Mouse (Mus musculus): Measurements from ENCODE around the gene Il18. TPM values are rescaled to one million over a fixed set of nuclear protein-coding genes. Genes with fewer than 3 reads are reported as not detected.
A peak's percentile ranks its signal among the peaks of the same experiment; 100 is the strongest.

Gene Il18
- total and polyA plus RNA-seq, 3 experiments = not detected

DNA sequence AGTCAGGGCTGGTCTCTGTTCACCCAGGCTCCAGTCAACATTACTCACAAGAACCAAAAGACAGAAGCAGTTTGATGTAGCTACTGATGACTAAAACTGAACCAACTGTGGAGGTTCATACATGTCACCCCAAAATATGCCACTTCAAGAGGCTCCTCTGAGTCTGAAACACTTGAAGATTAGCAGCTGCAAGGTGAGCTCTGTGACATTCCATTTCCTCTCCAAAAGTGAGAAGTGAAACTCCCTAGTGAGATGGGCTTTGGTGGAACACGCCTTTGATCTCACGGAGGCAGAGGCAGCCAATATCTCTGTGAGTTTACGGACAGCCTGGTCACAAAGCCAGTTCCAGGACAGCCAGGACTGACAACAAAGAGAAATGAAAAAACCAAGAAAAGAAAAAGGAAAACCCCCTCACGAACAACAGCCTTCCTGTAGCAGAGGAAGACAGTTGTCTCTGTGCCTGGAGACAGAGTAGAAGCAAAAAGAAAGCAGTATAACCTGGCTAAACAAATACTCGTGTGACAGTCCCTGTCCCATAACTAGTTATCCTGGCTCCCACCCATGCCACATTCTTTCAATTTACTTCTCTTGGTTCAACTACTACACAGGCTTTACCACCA, 6.7 kb upstream of the Il18 start:
- DNase-seq (ENCODE audit: low read depth, low spot score) = no peak
- Histone ChIP-seq H3K9ac (ENCODE audit: control insufficient read depth, low read depth, low read length, poor library complexity, severe bottlenecking) (no peak overlapping the region), H3K27ac (ENCODE audit: control insufficient read depth, low read depth, low read length) (no peak overlapping the region), H3K27me3 (ENCODE audit: control insufficient read depth in 1 of 2, insufficient read depth in 2 of 2, low read length in 2 of 2) (no peaks in the 10 kb centered on the region), H3K79me2 (ENCODE audit: control insufficient read depth, insufficient read depth, low read length, poor library complexity) (no peaks in the 10 kb centered on the region), H3K4me1 (ENCODE audit: control insufficient read depth in 1 of 2, insufficient read depth in 2 of 2, low read length in 2 of 2) (no peaks in the 10 kb centered on the region; a peak in 1 of 4 replicates), H3K9me3 (replicated peaks; ENCODE audit: insufficient read depth, low read length) (no peaks in the 10 kb centered on the region), H3K4me3 (ENCODE audit: control insufficient read depth in 1 of 2, insufficient read depth in 1 of 2, low read depth in 2 of 2, low read length in 2 of 2) (no peak overlapping the region), H3K36me3 (ENCODE audit: control insufficient read depth in 1 of 2, insufficient read depth in 2 of 2, low read length in 2 of 2) (peaks cover 0 to 4% of the 10 kb centered on the region in 2 experiments; a peak in 2 of 4 replicates)
- TF ChIP-seq ETS1 (IDR thresholded peaks at IDR 0.05; ENCODE audit: low read depth, low read length) (no peak), ELF1 (IDR thresholded peaks at IDR 0.05; ENCODE audit: low read depth, low read length) (no peak), CHD1 (IDR thresholded peaks at IDR 0.05; ENCODE audit: low read depth, low read length) (no peak)

- Histone ChIP-seq H3K36me3 (ENCODE audit: control insufficient read depth in 1 of 2, insufficient read depth in 2 of 2, low read length in 2 of 2) (peaks cover 0 to 11% of the 10 kb centered on the region in 2 experiments; a peak in 2 of 4 replicates), H3K9me3 (replicated peaks; ENCODE audit: insufficient read depth, low read length) (no peaks in the 10 kb centered on the region), H3K79me2 (ENCODE audit: control insufficient read depth, insufficient read depth, low read length, poor library complexity) (no peaks in the 10 kb centered on the region), H3K9ac (ENCODE audit: control insufficient read depth, low read depth, low read length, poor library complexity, severe bottlenecking) (no peak overlapping the region), H3K4me3 (ENCODE audit: control insufficient read depth in 1 of 2, insufficient read depth in 1 of 2, low read depth in 2 of 2, low read length in 2 of 2) (no peak overlapping the region), H3K27me3 (ENCODE audit: control insufficient read depth in 1 of 2, insufficient read depth in 2 of 2, low read length in 2 of 2) (no peaks in the 10 kb centered on the region), H3K4me1 (ENCODE audit: control insufficient read depth in 1 of 2, insufficient read depth in 2 of 2, low read length in 2 of 2) (peaks cover 0 to 6% of the 10 kb centered on the region in 2 experiments; a peak in 2 of 4 replicates), H3K27ac (ENCODE audit: control insufficient read depth, low read depth, low read length) (no peak overlapping the region)
- no peak for DNase-seq (ENCODE audit: low read depth, low spot score)
- TF ChIP-seq ZKSCAN1 (IDR thresholded peaks at IDR 0.05; ENCODE audit: low read depth, low read length) (no peak), USF2 (IDR thresholded peaks at IDR 0.05; ENCODE audit: borderline replicate concordance in 1 of 2, insufficient read depth in 1 of 2, low read depth in 1 of 2, low read length in 2 of 2) (no peak)
These were observed 5.7 kb upstream of the Il18 start for GRCm38 (mm10) chr9:50548936-50549335.

DNA sequence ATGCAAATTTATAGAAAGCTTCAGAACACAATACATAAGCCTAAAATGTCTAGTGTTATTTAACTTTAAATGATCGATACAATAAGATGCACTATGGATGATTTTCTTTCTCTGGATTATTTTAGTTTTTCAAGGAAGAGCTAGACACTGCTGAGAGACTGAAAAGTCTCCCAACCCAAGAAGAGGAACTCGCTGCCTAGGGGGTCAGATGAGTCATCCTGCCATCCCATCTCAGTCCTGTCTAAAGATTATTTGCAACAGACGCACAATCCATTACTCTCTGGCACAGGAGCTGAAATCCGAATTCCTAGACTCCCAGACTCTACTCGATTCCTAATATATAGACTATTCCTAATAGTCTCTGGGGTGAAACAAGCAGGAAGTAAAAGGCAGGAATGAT, 2.4 kb upstream of the Il18 start:
- peaks cover 0 to 6% of the 10 kb centered on the region in 2 experiments; a peak in 2 of 4 replicates for H3K4me1 ChIP-seq (ENCODE audit: control insufficient read depth in 1 of 2, insufficient read depth in 2 of 2, low read length in 2 of 2)
- H3K27ac ChIP-seq (ENCODE audit: control insufficient read depth, low read depth, low read length) = no peak overlapping the region

More for the DNA sequence above, 2.4 kb upstream of the Il18 start:
- Histone ChIP-seq H3K36me3 (ENCODE audit: control insufficient read depth in 1 of 2, insufficient read depth in 2 of 2, low read length in 2 of 2) (peaks cover 0 to 11% of the 10 kb centered on the region in 2 experiments; a peak in 2 of 4 replicates), H3K9ac (ENCODE audit: control insufficient read depth, low read depth, low read length, poor library complexity, severe bottlenecking) (no peak overlapping the region), H3K4me3 (ENCODE audit: control insufficient read depth in 1 of 2, insufficient read depth in 1 of 2, low read depth in 2 of 2, low read length in 2 of 2) (no peak overlapping the region), H3K27me3 (ENCODE audit: control insufficient read depth in 1 of 2, insufficient read depth in 2 of 2, low read length in 2 of 2) (peaks cover 4 to 9% of the 10 kb centered on the region in 2 experiments; a peak in 3 of 4 replicates), H3K79me2 (ENCODE audit: control insufficient read depth, insufficient read depth, low read length, poor library complexity) (no peaks in the 10 kb centered on the region), H3K9me3 (replicated peaks; ENCODE audit: insufficient read depth, low read length) (no peaks in the 10 kb centered on the region)
- TF ChIP-seq ELF1 (IDR thresholded peaks at IDR 0.05; ENCODE audit: low read depth, low read length) (no peak), RCOR1 (IDR thresholded peaks at IDR 0.05; ENCODE audit: low read depth, low read length) (no peak), SIN3A (IDR thresholded peaks at IDR 0.05; ENCODE audit: low read length) (no peak), SMC3 (IDR thresholded peaks at IDR 0.05; ENCODE audit: low read depth, low read length) (no peak), JUND (IDR thresholded peaks at IDR 0.05; ENCODE audit: low read depth, low read length) (peak; percentile 94), CHD2 (IDR thresholded peaks at IDR 0.05; ENCODE audit: low read length) (no peak), EP300 (IDR thresholded peaks at IDR 0.05; ENCODE audit: low read depth in 1 of 2, low read length in 2 of 2) (peak in 1 of 2 experiments; percentile 83; a peak in 2 of 4 replicates)
- DNase-seq (ENCODE audit: low read depth, low spot score) = peak; percentile 77

Data from MEL (cell line).